Mouse (Mus musculus) forebrain, embryonic 11.5 days (tissue): Measurements from ENCODE around the gene Acat1. TPM values are rescaled to one million over a fixed set of nuclear protein-coding genes. Genes with fewer than 3 reads are reported as not detected.

Experiments used
- ATAC-seq: fragments of 200-750 bp; cut with Nextera tagmentation; replicated peaks from 2 replicates; pipeline ENCODE4 v1.8.0; 2017; ENCODE audit warnings: moderate TSS enrichment; ENCODE audit not compliant: low FRiP score
- DNase-seq: peaks from one replicate; pipeline ENCODE4 v3.0.0-alpha.2; 2017; ENCODE audit warnings: low spot score
- H3K27ac ChIP-seq: fragments of 300-500 bp; sonication (generic); 2 replicates; pipeline ENCODE4 v1.5.1; 2014; ENCODE audit warnings: low read depth, low read length
- H3K27me3 ChIP-seq: fragments of 300-500 bp; sonication (generic); 2 replicates; pipeline ENCODE4 v1.6.1; 2014; ENCODE audit warnings: mild to moderate bottlenecking, low read length, mixed read lengths; ENCODE audit not compliant: control insufficient read depth, insufficient read depth
- H3K36me3 ChIP-seq: fragments of 300-500 bp; sonication (generic); 2 replicates; pipeline ENCODE4 v1.6.1; 2014; ENCODE audit warnings: mild to moderate bottlenecking, low read length, moderate library complexity, mixed read lengths; ENCODE audit not compliant: control insufficient read depth, insufficient read depth
- H3K4me1 ChIP-seq: fragments of 300-500 bp; sonication (generic); replicated peaks from 2 replicates; pipeline ENCODE4 v1.6.1; 2014; ENCODE audit warnings: low read length, mixed read lengths; ENCODE audit not compliant: control insufficient read depth, insufficient read depth
- H3K4me2 ChIP-seq: fragments of 300-500 bp; sonication (generic); 2 replicates; pipeline ENCODE4 v1.6.1; 2014; ENCODE audit warnings: low read depth, mild to moderate bottlenecking, low read length, moderate library complexity, mixed read lengths; ENCODE audit not compliant: severe bottlenecking
- H3K4me3 ChIP-seq: fragments of 300-500 bp; sonication (generic); 2 replicates; pipeline ENCODE4 v1.5.1; 2014; ENCODE audit warnings: low read depth, low read length
- H3K9ac ChIP-seq: fragments of 300-500 bp; sonication (generic); 2 replicates; pipeline ENCODE4 v1.6.1; 2014; ENCODE audit warnings: low read length
- H3K9me3 ChIP-seq: fragments of 300-500 bp; sonication (generic); 2 replicates; pipeline ENCODE4 v1.6.1; 2016; ENCODE audit warnings: low read length, mixed read lengths; ENCODE audit not compliant: control insufficient read depth
- WGBS: fragments of 180-500 bp; shearing (Covaris S2); extraction: QIAGEN DNeasy Blood & Tissue Kit; methylation state at CpG from one replicate; pipeline ENCODE4 v1.1.7; 2014; 5-methylcytosine and 5-hydroxymethylcytosine counted together
- polyA plus RNA-seq: library from polyadenylated mRNA; unstranded; fragments of >200 nt; fragmentation: Nextera tagmentation; extraction: Ambion mirVana; gene quantifications from 2 replicates; pipeline ENCODE4 v1.2.1, GENCODE M21; 2014

The Acat1 gene
- polyA plus RNA-seq, 1 experiment from 2014 or later = 44.6 TPM

- H3K27ac ChIP-seq = no peak overlapping the region
- no peak overlapping the region for H3K4me2 ChIP-seq
- no peaks in the 10 kb centered on the region for H3K27me3 ChIP-seq
- H3K36me3 ChIP-seq = no peaks in the 10 kb centered on the region
- WGBS = 88% methylated on average over 3 of the region's 3 CpGs
- ATAC-seq = no peak
- no peak overlapping the region for H3K4me3 ChIP-seq
- no peaks in the 10 kb centered on the region for H3K9me3 ChIP-seq
- no peaks in the 10 kb centered on the region for H3K4me1 ChIP-seq
- DNase-seq = no peak
- no peak overlapping the region for H3K9ac ChIP-seq
Observed at GRCm38 (mm10) chr9:53603849-53604248, 6.3 kb downstream of the Acat1 start.

DNA sequence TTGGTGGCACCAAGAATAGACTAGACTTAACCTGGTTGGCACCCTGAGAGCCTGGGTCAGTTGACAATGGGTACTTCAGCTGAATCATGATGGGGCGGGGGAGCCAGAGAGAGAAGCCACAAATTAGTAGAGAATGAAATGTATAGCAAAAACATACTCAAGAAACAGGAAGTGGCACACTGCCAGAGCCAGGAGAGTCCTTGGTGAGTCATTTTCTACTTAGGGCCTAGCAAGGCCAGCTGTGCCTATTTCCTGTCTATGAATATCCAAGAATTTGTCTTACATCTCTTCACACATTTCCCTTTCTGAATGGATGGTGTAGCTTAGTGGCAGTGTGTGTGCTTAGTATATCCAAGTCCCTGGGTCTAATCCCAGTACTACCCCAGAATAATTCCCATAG lies 6.8 kb downstream of the Acat1 start:
- no peak overlapping the region for H3K4me3 ChIP-seq
- no peak for ATAC-seq
- H3K36me3 ChIP-seq = no peaks in the 10 kb centered on the region
- no peak overlapping the region for H3K9ac ChIP-seq
- no peaks in the 10 kb centered on the region for H3K4me1 ChIP-seq
- no peaks in the 10 kb centered on the region for H3K27me3 ChIP-seq
- H3K9me3 ChIP-seq = no peaks in the 10 kb centered on the region
- H3K4me2 ChIP-seq = no peak overlapping the region
- WGBS = 81% methylated on average over 1 of the region's 1 CpGs
- H3K27ac ChIP-seq = no peak overlapping the region
- no peak for DNase-seq

DNA sequence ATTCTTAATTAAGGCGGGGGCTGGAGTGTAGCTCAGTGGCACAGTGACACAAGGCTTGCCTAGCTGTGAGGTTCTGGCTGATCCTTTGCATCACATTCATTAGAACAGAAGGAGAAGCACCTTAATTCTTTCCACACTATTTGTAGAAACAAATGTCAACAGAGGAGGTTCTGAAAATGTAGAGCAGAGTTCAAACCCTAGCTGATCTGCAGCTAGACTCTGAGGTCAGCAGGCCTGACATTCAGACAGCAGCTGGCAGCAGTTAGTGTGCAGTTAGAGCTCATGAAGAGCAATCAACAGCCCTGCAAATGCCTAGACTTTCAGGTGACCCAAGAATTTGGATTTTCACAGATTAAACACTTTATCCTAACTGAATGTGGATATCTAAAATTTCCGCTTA lies 8.6 kb downstream of the Acat1 start:
- H3K4me3 ChIP-seq = no peak overlapping the region
- DNase-seq (no peak), ATAC-seq (no peak)
- H3K27ac ChIP-seq = no peak overlapping the region
- 97% methylated on average over 2 of the region's 2 CpGs for WGBS
- H3K9ac ChIP-seq = no peak overlapping the region
- no peaks in the 10 kb centered on the region for H3K4me1 ChIP-seq
- H3K27me3 ChIP-seq = no peaks in the 10 kb centered on the region
- H3K9me3 ChIP-seq = no peaks in the 10 kb centered on the region
- no peak overlapping the region for H3K4me2 ChIP-seq
- H3K36me3 ChIP-seq = no peaks in the 10 kb centered on the region

- H3K27me3 ChIP-seq = no peaks in the 10 kb centered on the region
- no peaks in the 10 kb centered on the region for H3K9me3 ChIP-seq
- H3K4me2 ChIP-seq = no peak overlapping the region
- H3K36me3 ChIP-seq = no peaks in the 10 kb centered on the region
- H3K4me3 ChIP-seq = no peak overlapping the region
- H3K27ac ChIP-seq = no peak overlapping the region
- ATAC-seq (no peak), DNase-seq (no peak)
- no peaks in the 10 kb centered on the region for H3K4me1 ChIP-seq
- 76% methylated on average over 6 of the region's 6 CpGs for WGBS
- no peak overlapping the region for H3K9ac ChIP-seq
Observed at GRCm38 (mm10) chr9:53598631-53599030, 11.6 kb downstream of the Acat1 start.

- Histone ChIP-seq H3K27ac (no peak overlapping the region), H3K4me3 (no peak overlapping the region), H3K4me2 (no peak overlapping the region), H3K9me3 (no peaks in the 10 kb centered on the region), H3K4me1 (no peaks in the 10 kb centered on the region), H3K36me3 (no peaks in the 10 kb centered on the region), H3K9ac (no peak overlapping the region), H3K27me3 (no peaks in the 10 kb centered on the region)
- 89% methylated on average over 4 of the region's 4 CpGs for WGBS
- no peak for DNase-seq
- no peak for ATAC-seq
Observed at GRCm38 (mm10) chr9:53596971-53597600, 13.1 kb downstream of the Acat1 start.

DNA sequence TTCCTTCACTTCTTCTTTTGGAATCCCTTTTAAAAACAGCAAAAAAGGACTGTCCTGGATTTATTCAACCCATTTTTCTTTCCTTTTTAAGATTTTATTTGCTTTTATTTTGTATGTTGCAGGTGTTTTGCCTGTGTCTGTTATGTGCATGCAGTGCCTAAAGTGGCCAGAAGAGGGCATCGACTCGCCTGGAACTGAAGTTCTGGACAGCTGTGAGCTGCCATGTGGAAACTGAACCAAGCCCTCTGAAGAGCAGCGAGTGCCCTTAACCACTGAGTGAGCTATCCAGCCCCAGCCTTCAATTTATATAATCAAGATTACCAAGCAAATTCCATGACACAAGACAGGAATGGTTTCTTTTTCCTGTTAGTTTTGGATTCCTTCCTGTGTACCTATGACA lies 15.4 kb downstream of the Acat1 start:
- no peak for ATAC-seq
- no peak overlapping the region for H3K4me2 ChIP-seq
- no peak overlapping the region for H3K27ac ChIP-seq
- no peaks in the 10 kb centered on the region for H3K9me3 ChIP-seq
- H3K4me1 ChIP-seq = no peaks in the 10 kb centered on the region
- H3K9ac ChIP-seq = no peak overlapping the region
- peak; percentile 84 for DNase-seq
- H3K4me3 ChIP-seq = no peak overlapping the region
- 10% methylated on average over 3 of the region's 3 CpGs for WGBS
- H3K36me3 ChIP-seq = no peaks in the 10 kb centered on the region
- H3K27me3 ChIP-seq = no peaks in the 10 kb centered on the region

DNA sequence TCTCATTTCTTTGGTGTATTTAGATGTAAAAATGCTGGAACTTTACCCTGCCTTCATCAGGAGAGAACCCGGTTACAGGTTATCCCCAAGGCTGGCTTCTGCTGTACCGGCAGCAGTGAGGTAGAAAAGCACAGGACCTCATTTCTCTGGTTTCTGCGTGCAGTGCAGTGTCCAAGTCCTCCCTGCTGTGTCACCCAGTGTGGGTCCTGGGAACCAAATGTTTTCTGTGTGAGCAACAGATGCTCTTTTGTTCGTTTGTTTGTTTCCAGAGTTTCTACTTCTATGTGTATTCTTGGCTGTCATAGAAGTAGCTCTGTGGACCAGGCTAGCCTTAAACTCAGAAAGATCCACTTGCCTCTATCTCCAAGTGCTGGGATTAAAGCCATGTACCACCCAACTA lies 28.3 kb downstream of the Acat1 start:
- Histone ChIP-seq H3K4me3 (no peak overlapping the region), H3K36me3 (peaks cover 2% of the 10 kb centered on the region; the same call in 1 of the 2 replicates), H3K4me1 (no peaks in the 10 kb centered on the region), H3K4me2 (no peak overlapping the region), H3K27ac (no peak overlapping the region), H3K27me3 (no peaks in the 10 kb centered on the region), H3K9ac (no peak overlapping the region), H3K9me3 (no peaks in the 10 kb centered on the region)
- DNase-seq (no peak), ATAC-seq (no peak)
- WGBS = 87% methylated on average over 4 of the region's 4 CpGs

GRCm38 (mm10) chr9:53575721-53576120 lies 34.5 kb downstream of the Acat1 start:
- Histone ChIP-seq H3K27ac (no peak overlapping the region), H3K36me3 (peaks cover 2% of the 10 kb centered on the region; the same call in 1 of the 2 replicates)

DNA sequence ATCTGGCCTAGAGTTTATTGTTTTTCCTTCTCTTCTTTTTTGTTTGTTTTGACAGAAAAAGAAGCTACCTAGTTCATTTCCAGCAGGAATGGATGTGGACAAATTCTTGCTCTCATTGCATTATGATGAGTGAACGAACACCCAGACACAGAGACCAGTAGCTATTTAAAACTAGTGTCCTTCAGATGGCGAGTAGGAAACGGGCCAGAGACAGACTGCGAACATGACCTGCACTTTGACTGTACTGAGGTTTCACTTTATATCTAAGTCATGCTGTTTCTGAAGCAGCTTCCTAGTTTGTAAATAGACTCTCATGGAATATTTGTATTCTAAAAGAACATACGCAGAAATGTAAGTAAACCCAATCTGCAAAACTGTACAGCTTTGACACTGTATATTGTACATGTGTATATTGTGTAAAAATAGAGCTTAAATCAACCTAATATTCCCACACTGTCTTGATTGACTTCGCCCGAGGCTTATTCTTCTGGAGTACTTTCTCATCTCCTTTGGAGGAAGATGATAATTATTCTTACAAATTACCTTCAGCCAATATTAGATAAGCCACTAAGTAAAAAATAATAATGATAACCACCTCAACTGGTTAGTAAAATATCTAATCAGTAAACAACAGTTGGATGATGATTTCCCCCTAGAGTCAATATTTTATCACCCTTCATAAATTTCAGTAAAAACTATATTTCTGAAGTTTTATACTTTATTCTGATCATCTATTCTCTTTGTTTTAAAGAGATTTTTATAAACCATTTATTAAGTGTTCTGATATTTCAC lies 37.5 kb downstream of the Acat1 start:
- ATAC-seq (no peak), DNase-seq (no peak)
- no peak overlapping the region for H3K27ac ChIP-seq
- H3K4me1 ChIP-seq = no peaks in the 10 kb centered on the region
- WGBS = 97% methylated on average over 7 of the region's 7 CpGs
- no peak overlapping the region for H3K9ac ChIP-seq
- no peak overlapping the region for H3K4me2 ChIP-seq
- H3K9me3 ChIP-seq = no peaks in the 10 kb centered on the region
- peaks cover 2% of the 10 kb centered on the region; the same call in 1 of the 2 replicates for H3K36me3 ChIP-seq
- H3K27me3 ChIP-seq = no peaks in the 10 kb centered on the region
- no peak overlapping the region for H3K4me3 ChIP-seq

More at GRCm38 (mm10) chr9:53575721-53576120, 34.5 kb downstream of the Acat1 start:
- H3K4me3 ChIP-seq = no peak overlapping the region
- WGBS = 89% methylated on average over 5 of the region's 5 CpGs
- H3K4me2 ChIP-seq = no peak overlapping the region
- no peaks in the 10 kb centered on the region for H3K9me3 ChIP-seq
- H3K27me3 ChIP-seq = no peaks in the 10 kb centered on the region
- no peaks in the 10 kb centered on the region for H3K4me1 ChIP-seq
- ATAC-seq (no peak), DNase-seq (no peak)
- H3K9ac ChIP-seq = no peak overlapping the region
